Mouse (Mus musculus) heart, embryonic 12.5 days (tissue): ENCODE data around the gene Tmem217. TPM values are rescaled to one million over a fixed set of nuclear protein-coding genes. Genes with fewer than 3 reads are reported as not detected.
"Not testable (repeated sequence)": the region's sequence is repeated elsewhere in the genome, so short reads cannot be mapped to it uniquely, and the experiment has no call there.

Experiments
- ATAC-seq: fragments of 200-750 bp; cut with Nextera tagmentation; 2 replicates; pipeline ENCODE4 v1.8.0; 2017; ENCODE audit warnings: moderate TSS enrichment, moderate library complexity; ENCODE audit not compliant: insufficient number of reproducible peaks, low FRiP score
- H3K27ac ChIP-seq: fragments of 300-500 bp; sonication (generic); 2 replicates; pipeline ENCODE4 v1.5.1; 2016; ENCODE audit warnings: mild to moderate bottlenecking, moderate library complexity; ENCODE audit not compliant: poor library complexity, severe bottlenecking
- H3K27me3 ChIP-seq: fragments of 300-500 bp; sonication (generic); replicated peaks from 2 replicates; pipeline ENCODE4 v1.6.1; 2016; ENCODE audit warnings: mild to moderate bottlenecking, moderate library complexity
- H3K36me3 ChIP-seq: fragments of 300-500 bp; sonication (generic); 2 replicates; pipeline ENCODE4 v1.6.1; 2016; ENCODE audit warnings: mild to moderate bottlenecking, moderate library complexity
- H3K4me1 ChIP-seq: fragments of 300-500 bp; sonication (generic); replicated peaks from 2 replicates; pipeline ENCODE4 v1.6.1; 2016; ENCODE audit warnings: mild to moderate bottlenecking
- H3K4me2 ChIP-seq: fragments of 300-500 bp; sonication (generic); 2 replicates; pipeline ENCODE4 v1.6.1; 2016; ENCODE audit warnings: mild to moderate bottlenecking, moderate library complexity
- H3K4me3 ChIP-seq: fragments of 300-500 bp; sonication (generic); 2 replicates; pipeline ENCODE4 v1.5.1; 2016; ENCODE audit warnings: mild to moderate bottlenecking
- H3K9ac ChIP-seq: fragments of 300-500 bp; sonication (generic); 2 replicates; pipeline ENCODE4 v1.6.1; 2016; ENCODE audit warnings: mild to moderate bottlenecking, moderate library complexity
- H3K9me3 ChIP-seq: fragments of 300-500 bp; sonication (generic); replicated peaks from 2 replicates; pipeline ENCODE4 v1.6.1; 2016; ENCODE audit warnings: mild to moderate bottlenecking, moderate library complexity
- WGBS: fragments of 180-500 bp; shearing (Covaris S2); methylation state at CpG from one replicate; pipeline ENCODE4 v1.1.7; 2016; 5-methylcytosine and 5-hydroxymethylcytosine counted together
- polyA plus RNA-seq: library from polyadenylated mRNA; unstranded; fragments of >200 nt; fragmentation: Nextera tagmentation; extraction: Ambion mirVana; gene quantifications from 2 replicates; pipeline ENCODE4 v1.2.1, GENCODE M21; 2016

The Tmem217 gene
- polyA plus RNA-seq, 1 experiment from 2014 or later: 0.80 TPM

- no peaks in the 10 kb centered on the region for H3K27me3 ChIP-seq
These were observed 23.5 kb downstream of the Tmem217 start for GRCm38 (mm10) chr17:29528568-29529187.

GRCm38 (mm10) chr17:29525613-29526012, 26.6 kb downstream of the Tmem217 start:
- Histone ChIP-seq H3K4me2 (no peak overlapping the region), H3K9ac (no peak overlapping the region), H3K4me3 (no peak overlapping the region), H3K9me3 (0 out of 2 replicates have a peak, but pooled peaks cover 5% of the 10 kb centered on the region), H3K4me1 (no peaks in the 10 kb centered on the region), H3K27ac (no peak overlapping the region), H3K36me3 (no peaks in the 10 kb centered on the region), H3K27me3 (no peaks in the 10 kb centered on the region)
- WGBS: 77% methylated on average over 2 of the region's 2 CpGs
- ATAC-seq: no peak

More at GRCm38 (mm10) chr17:29528568-29529187, 23.5 kb downstream of the Tmem217 start:
- 85% methylated on average over 8 of the region's 8 CpGs for WGBS
- H3K27ac ChIP-seq: no peak overlapping the region
- peaks cover 4% of the 10 kb centered on the region for H3K4me1 ChIP-seq
- H3K9ac ChIP-seq: no peak overlapping the region
- no peak overlapping the region for H3K4me3 ChIP-seq
- H3K4me2 ChIP-seq: no peak overlapping the region
- ATAC-seq: no peak
- 0 out of 2 replicates have a peak, but pooled peaks cover 5% of the 10 kb centered on the region for H3K9me3 ChIP-seq
- H3K36me3 ChIP-seq: no peaks in the 10 kb centered on the region

- H3K4me1 ChIP-seq: no peaks in the 10 kb centered on the region
- H3K4me3 ChIP-seq: no peak overlapping the region
- no peaks in the 10 kb centered on the region for H3K36me3 ChIP-seq
- no peak overlapping the region for H3K27ac ChIP-seq
- H3K9me3 ChIP-seq: no peaks in the 10 kb centered on the region
- H3K27me3 ChIP-seq: no peaks in the 10 kb centered on the region
- no peak for ATAC-seq
- no peak overlapping the region for H3K9ac ChIP-seq
- H3K4me2 ChIP-seq: no peak overlapping the region
- WGBS: 70% methylated on average over 8 of the region's 8 CpGs
These were observed 32.5 kb downstream of the Tmem217 start for GRCm38 (mm10) chr17:29519731-29520130.

- not testable (repeated sequence) for H3K27ac ChIP-seq, ATAC-seq, H3K4me3 ChIP-seq, H3K9ac ChIP-seq, H3K36me3 ChIP-seq, H3K27me3 ChIP-seq, H3K9me3 ChIP-seq, H3K4me1 ChIP-seq, H3K4me2 ChIP-seq
- WGBS: 85% methylated on average over 5 of the region's 5 CpGs
These were observed 33.5 kb downstream of the Tmem217 start for GRCm38 (mm10) chr17:29518665-29519064.

GRCm38 (mm10) chr17:29514435-29514834, 37.8 kb downstream of the Tmem217 start:
- Histone ChIP-seq H3K9ac (no peak overlapping the region), H3K4me2 (no peak overlapping the region), H3K9me3 (no peaks in the 10 kb centered on the region), H3K4me3 (no peak overlapping the region), H3K36me3 (no peaks in the 10 kb centered on the region), H3K27ac (no peak overlapping the region), H3K4me1 (no peaks in the 10 kb centered on the region), H3K27me3 (no peaks in the 10 kb centered on the region)
- no peak for ATAC-seq
- 3% methylated on average over 11 of the region's 11 CpGs for WGBS

- no peak overlapping the region for H3K4me2 ChIP-seq
- H3K4me1 ChIP-seq: no peaks in the 10 kb centered on the region
- 29% methylated on average over 13 of the region's 13 CpGs for WGBS
- H3K27me3 ChIP-seq: no peaks in the 10 kb centered on the region
- no peak overlapping the region for H3K27ac ChIP-seq
- H3K36me3 ChIP-seq: no peaks in the 10 kb centered on the region
- H3K9me3 ChIP-seq: no peaks in the 10 kb centered on the region
- no peak overlapping the region for H3K4me3 ChIP-seq
- peak; percentile 76 for ATAC-seq
- H3K9ac ChIP-seq: no peak overlapping the region
These were observed 39.0 kb downstream of the Tmem217 start for GRCm38 (mm10) chr17:29513044-29513730.

GRCm38 (mm10) chr17:29510691-29511090, 41.5 kb downstream of the Tmem217 start:
- no peak for ATAC-seq
- no peak overlapping the region for H3K9ac ChIP-seq
- H3K4me2 ChIP-seq: no peak overlapping the region
- WGBS: 57% methylated on average over 8 of the region's 8 CpGs
- no peak overlapping the region for H3K27ac ChIP-seq
- H3K4me1 ChIP-seq: no peaks in the 10 kb centered on the region
- no peak overlapping the region for H3K4me3 ChIP-seq
- no peaks in the 10 kb centered on the region for H3K36me3 ChIP-seq
- no peaks in the 10 kb centered on the region for H3K9me3 ChIP-seq
- no peaks in the 10 kb centered on the region for H3K27me3 ChIP-seq

- WGBS: 65% methylated on average over 12 of the region's 12 CpGs
- H3K4me1 ChIP-seq: no peaks in the 10 kb centered on the region
- H3K27ac ChIP-seq: no peak overlapping the region; the same call in 1 of the 2 replicates
- no peak overlapping the region for H3K4me2 ChIP-seq
- H3K4me3 ChIP-seq: no peak overlapping the region
- H3K36me3 ChIP-seq: no peaks in the 10 kb centered on the region
- no peaks in the 10 kb centered on the region for H3K27me3 ChIP-seq
- H3K9ac ChIP-seq: no peak overlapping the region
- no peaks in the 10 kb centered on the region for H3K9me3 ChIP-seq
- ATAC-seq: peak; percentile 86
These were observed 43.1 kb downstream of the Tmem217 start for GRCm38 (mm10) chr17:29508927-29509608.

- H3K36me3 ChIP-seq: no peaks in the 10 kb centered on the region
- no peak for ATAC-seq
- H3K4me1 ChIP-seq: peaks cover 8% of the 10 kb centered on the region; the same call in 1 of the 2 replicates
- H3K4me3 ChIP-seq: no peak overlapping the region
- no peaks in the 10 kb centered on the region for H3K27me3 ChIP-seq
- H3K27ac ChIP-seq: no peak overlapping the region
- 80% methylated on average over 5 of the region's 5 CpGs for WGBS
- no peak overlapping the region for H3K9ac ChIP-seq
- H3K9me3 ChIP-seq: no peaks in the 10 kb centered on the region
- H3K4me2 ChIP-seq: no peak overlapping the region
These were observed 48.5 kb downstream of the Tmem217 start for GRCm38 (mm10) chr17:29503700-29504099.

- Histone ChIP-seq H3K27me3 (no peaks in the 10 kb centered on the region), H3K4me1 (peaks cover 12% of the 10 kb centered on the region; the same call in 1 of the 2 replicates), H3K4me2 (peak overlapping the region; percentile 60), H3K9ac (peak overlapping the region; percentile 11; the same call in 1 of the 2 replicates), H3K9me3 (no peaks in the 10 kb centered on the region), H3K36me3 (no peaks in the 10 kb centered on the region), H3K4me3 (peak overlapping the region; percentile 20), H3K27ac (0 out of 2 replicates have a peak overlapping the region, but pooled peaks have one; percentile 40)
- ATAC-seq: no peak
- WGBS: 8% methylated on average over 32 of the region's 32 CpGs
These were observed 49.2 kb downstream of the Tmem217 start for GRCm38 (mm10) chr17:29502669-29503665.
